Mouse (Mus musculus) stomach, embryonic 14.5 days (tissue): ENCODE measurements around the gene Ipo8. TPM values are rescaled to one million over a fixed set of nuclear protein-coding genes. Genes with fewer than 3 reads are reported as not detected.

ENCODE experiments used
- ATAC-seq: fragments of 200-750 bp; cut with Nextera tagmentation; 2 replicates; pipeline ENCODE4 v1.8.0; 2017; ENCODE audit warnings: low read depth, moderate TSS enrichment; ENCODE audit not compliant: insufficient number of reproducible peaks, insufficient read depth, low FRiP score
- H3K27ac ChIP-seq: fragments of 300-500 bp; sonication (generic); 2 replicates; pipeline ENCODE4 v1.5.1; 2014; ENCODE audit warnings: mild to moderate bottlenecking, low read length, moderate library complexity, mixed read lengths
- H3K27me3 ChIP-seq: fragments of 300-500 bp; sonication (generic); 2 replicates; pipeline ENCODE4 v1.6.1; 2014; ENCODE audit warnings: low read length, control low read depth, mixed read lengths; ENCODE audit not compliant: control insufficient read depth, insufficient read depth
- H3K36me3 ChIP-seq: fragments of 300-500 bp; sonication (generic); 2 replicates; pipeline ENCODE4 v1.6.1; 2014; ENCODE audit warnings: mild to moderate bottlenecking, control low read depth, low read length, moderate library complexity, mixed read lengths; ENCODE audit not compliant: control insufficient read depth, insufficient read depth
- H3K4me1 ChIP-seq: fragments of 300-500 bp; sonication (generic); 2 replicates; pipeline ENCODE4 v1.6.1; 2014; ENCODE audit warnings: low read length, control low read depth, mixed read lengths; ENCODE audit not compliant: control insufficient read depth, insufficient read depth
- H3K4me2 ChIP-seq: fragments of 300-500 bp; sonication (generic); replicated peaks from 2 replicates; pipeline ENCODE4 v1.6.1; 2014; ENCODE audit warnings: low read depth, low read length, control low read depth
- H3K4me3 ChIP-seq: fragments of 300-500 bp; sonication (generic); 2 replicates; pipeline ENCODE4 v1.5.1; 2014; ENCODE audit warnings: low read depth, low read length, control low read depth
- H3K9ac ChIP-seq: fragments of 300-500 bp; sonication (generic); replicated peaks from 2 replicates; pipeline ENCODE4 v1.6.1; 2014; ENCODE audit warnings: low read depth, mild to moderate bottlenecking, control low read depth, low read length, moderate library complexity, mixed read lengths
- H3K9me3 ChIP-seq: fragments of 300-500 bp; sonication (generic); 2 replicates; pipeline ENCODE4 v1.6.1; 2016; ENCODE audit warnings: low read depth, low read length, control low read depth; ENCODE audit not compliant: control insufficient read depth
- WGBS: fragments of 180-500 bp; shearing (Covaris S2); extraction: QIAGEN DNeasy Blood & Tissue Kit; methylation state at CpG from one replicate; pipeline ENCODE4 v1.1.7; 2014; 5-methylcytosine and 5-hydroxymethylcytosine counted together
- polyA plus RNA-seq: library from polyadenylated mRNA; unstranded; fragments of >200 nt; fragmentation: Nextera tagmentation; extraction: Ambion mirVana; gene quantifications from 2 replicates; pipeline ENCODE4 v1.2.1, GENCODE M21; 2014

Ipo8 gene
- polyA plus RNA-seq, 1 experiment from 2014 or later = 27.2 TPM

GRCm38 (mm10) chr6:148818624-148819343 lies 12.5 kb downstream of the Ipo8 start:
- 82% methylated on average over 4 of the region's 4 CpGs for WGBS

DNA sequence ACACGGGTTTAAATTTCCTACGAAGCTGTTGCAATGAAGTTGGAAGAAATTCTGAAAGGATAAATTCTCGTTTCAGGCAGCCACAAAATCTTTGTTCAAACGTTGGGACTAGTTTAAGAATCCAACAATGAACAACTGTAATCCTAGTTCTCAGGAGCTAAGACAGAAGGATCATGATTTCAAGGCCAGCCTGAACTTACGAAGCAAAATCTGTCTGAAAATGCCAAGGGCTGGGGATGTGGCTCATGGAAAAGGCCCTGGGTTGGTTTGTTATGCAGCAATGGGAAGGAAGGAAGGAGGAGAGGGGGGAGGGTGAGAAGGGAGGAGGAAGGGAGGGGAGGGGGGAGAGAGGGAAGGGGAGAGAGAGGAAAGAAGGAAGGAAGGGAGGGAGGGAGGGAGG lies 14.5 kb downstream of the Ipo8 start:
- H3K9ac ChIP-seq = no peak overlapping the region
- ATAC-seq = no peak
- no peak overlapping the region for H3K4me3 ChIP-seq
- peaks cover 39% of the 10 kb centered on the region for H3K36me3 ChIP-seq
- H3K4me1 ChIP-seq = no peaks in the 10 kb centered on the region
- no peaks in the 10 kb centered on the region for H3K27me3 ChIP-seq
- H3K4me2 ChIP-seq = no peak overlapping the region
- H3K9me3 ChIP-seq = no peaks in the 10 kb centered on the region
- no peak overlapping the region for H3K27ac ChIP-seq
- WGBS = 84% methylated on average over 5 of the region's 5 CpGs

More at GRCm38 (mm10) chr6:148818624-148819343, 12.5 kb downstream of the Ipo8 start:
- Histone ChIP-seq H3K27ac (no peak overlapping the region), H3K9me3 (no peaks in the 10 kb centered on the region), H3K4me2 (no peak overlapping the region), H3K4me3 (no peak overlapping the region), H3K4me1 (no peaks in the 10 kb centered on the region), H3K9ac (no peak overlapping the region), H3K36me3 (peaks cover 42% of the 10 kb centered on the region), H3K27me3 (no peaks in the 10 kb centered on the region)
- no peak for ATAC-seq

- no peak for ATAC-seq
- no peaks in the 10 kb centered on the region for H3K4me1 ChIP-seq
- H3K9ac ChIP-seq = no peak overlapping the region
- H3K27me3 ChIP-seq = no peaks in the 10 kb centered on the region
- H3K9me3 ChIP-seq = no peaks in the 10 kb centered on the region
- 85% methylated on average over 2 of the region's 2 CpGs for WGBS
- no peak overlapping the region for H3K27ac ChIP-seq
- H3K4me3 ChIP-seq = no peak overlapping the region
- H3K36me3 ChIP-seq = peaks cover 52% of the 10 kb centered on the region
- H3K4me2 ChIP-seq = no peak overlapping the region
Observed at GRCm38 (mm10) chr6:148811117-148811516, 20.1 kb downstream of the Ipo8 start.

DNA sequence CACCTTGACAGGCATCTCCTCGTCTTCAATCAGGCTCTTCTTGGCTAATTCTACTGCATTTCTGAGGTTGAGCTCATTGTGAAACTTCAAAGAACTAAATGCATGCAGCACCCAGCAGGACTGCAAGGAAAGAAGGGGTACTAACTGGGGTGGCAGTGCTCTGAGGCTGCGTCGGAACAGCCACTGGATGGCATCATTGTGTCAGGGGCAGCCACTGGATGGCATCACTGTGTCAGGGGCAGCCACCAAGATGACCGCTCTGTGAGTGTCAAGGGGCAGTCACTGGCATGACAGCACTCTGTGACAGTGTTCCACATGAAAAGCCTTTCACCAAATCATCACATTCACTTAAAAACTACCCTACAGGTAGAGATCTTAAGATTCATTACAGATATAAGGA lies 31.5 kb downstream of the Ipo8 start:
- peaks cover 38% of the 10 kb centered on the region for H3K36me3 ChIP-seq
- no peak for ATAC-seq
- H3K9ac ChIP-seq = no peak overlapping the region

GRCm38 (mm10) chr6:148795145-148795544 lies 36.1 kb downstream of the Ipo8 start:
- no peak overlapping the region for H3K9ac ChIP-seq
- 88% methylated on average over 2 of the region's 2 CpGs for WGBS
- ATAC-seq = no peak
- H3K4me1 ChIP-seq = no peaks in the 10 kb centered on the region
- no peak overlapping the region for H3K4me3 ChIP-seq
- H3K36me3 ChIP-seq = peaks cover 25% of the 10 kb centered on the region
- no peak overlapping the region for H3K27ac ChIP-seq
- H3K27me3 ChIP-seq = no peaks in the 10 kb centered on the region
- no peak overlapping the region for H3K4me2 ChIP-seq
- no peaks in the 10 kb centered on the region for H3K9me3 ChIP-seq

More for the DNA sequence above, 31.5 kb downstream of the Ipo8 start:
- H3K27me3 ChIP-seq = no peaks in the 10 kb centered on the region
- no peaks in the 10 kb centered on the region for H3K4me1 ChIP-seq
- 88% methylated on average over 4 of the region's 4 CpGs for WGBS
- H3K9me3 ChIP-seq = no peaks in the 10 kb centered on the region
- no peak overlapping the region for H3K4me2 ChIP-seq
- H3K4me3 ChIP-seq = no peak overlapping the region
- no peak overlapping the region for H3K27ac ChIP-seq

DNA sequence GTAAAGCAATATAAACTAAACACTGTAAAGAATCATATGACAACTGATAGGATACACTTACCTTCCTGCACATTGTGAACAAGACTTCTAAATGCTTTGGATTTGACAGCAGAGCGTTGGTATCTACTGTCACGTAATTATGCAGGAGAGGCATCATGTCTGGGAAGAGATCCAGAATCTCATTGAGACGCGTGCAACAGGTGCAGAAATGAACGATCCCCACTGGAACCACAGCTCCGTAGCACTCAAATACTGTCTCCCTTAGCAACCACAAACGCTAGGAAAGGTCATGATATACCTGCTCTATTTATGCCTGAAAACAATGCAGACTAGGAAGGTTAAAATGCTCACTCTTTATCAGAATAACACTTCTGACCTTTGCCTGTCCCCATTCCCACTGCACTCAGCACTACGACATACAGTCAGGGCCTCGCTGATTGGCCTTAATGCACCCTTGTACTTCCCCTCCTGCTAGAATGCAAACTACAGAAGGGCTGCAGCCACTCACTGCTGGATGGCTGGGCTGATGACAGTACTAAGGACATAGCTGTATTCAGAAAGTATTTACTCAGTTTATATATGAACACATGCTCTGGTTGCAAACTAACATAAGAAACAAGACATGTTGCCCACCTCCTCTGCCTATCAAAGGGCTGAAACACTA lies 42.1 kb downstream of the Ipo8 start:
- H3K4me2 ChIP-seq = no peak overlapping the region
- peaks cover 20% of the 10 kb centered on the region for H3K36me3 ChIP-seq
- H3K4me1 ChIP-seq = no peaks in the 10 kb centered on the region
- whole genome bisulfite sequencing = 91% methylated on average over 9 of the region's 9 CpGs
- no peak overlapping the region for H3K9ac ChIP-seq
- ATAC-seq = no peak
- H3K4me3 ChIP-seq = no peak overlapping the region
- H3K27ac ChIP-seq = no peak overlapping the region
- H3K27me3 ChIP-seq = no peaks in the 10 kb centered on the region
- no peaks in the 10 kb centered on the region for H3K9me3 ChIP-seq

DNA sequence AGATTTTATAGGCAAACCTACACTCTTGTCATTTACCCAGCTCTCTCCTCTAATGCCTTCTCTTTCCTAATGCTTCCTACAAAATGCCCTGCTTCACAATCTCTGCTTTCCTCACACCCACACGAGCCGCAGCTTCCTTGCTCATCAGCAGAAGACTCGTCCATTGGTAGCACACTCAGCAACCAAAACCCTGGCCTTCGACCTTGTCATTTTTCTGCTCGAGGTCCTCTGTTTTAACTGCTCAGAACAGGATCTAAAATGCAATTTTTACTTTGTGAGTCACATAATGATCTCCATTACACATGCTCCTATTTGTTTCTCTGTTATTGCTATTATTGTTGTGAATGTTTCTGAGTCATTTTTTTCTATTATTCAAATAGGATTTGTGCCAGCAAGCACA lies 45.1 kb downstream of the Ipo8 start:
- Histone ChIP-seq H3K36me3 (peaks cover 29% of the 10 kb centered on the region), H3K27me3 (no peaks in the 10 kb centered on the region), H3K4me1 (no peaks in the 10 kb centered on the region), H3K4me3 (no peak overlapping the region), H3K9me3 (no peaks in the 10 kb centered on the region), H3K27ac (no peak overlapping the region), H3K9ac (no peak overlapping the region), H3K4me2 (no peak overlapping the region)
- ATAC-seq = no peak
- WGBS = 87% methylated on average over 5 of the region's 5 CpGs

GRCm38 (mm10) chr6:148784418-148784817 lies 46.8 kb downstream of the Ipo8 start:
- H3K9ac ChIP-seq = no peak overlapping the region
- H3K36me3 ChIP-seq = peaks cover 30% of the 10 kb centered on the region
- no peaks in the 10 kb centered on the region for H3K9me3 ChIP-seq
- no peak overlapping the region for H3K27ac ChIP-seq
- H3K4me2 ChIP-seq = no peak overlapping the region
- no peak for ATAC-seq
- 94% methylated on average over 9 of the region's 9 CpGs for WGBS
- no peaks in the 10 kb centered on the region for H3K4me1 ChIP-seq
- no peak overlapping the region for H3K4me3 ChIP-seq
- H3K27me3 ChIP-seq = no peaks in the 10 kb centered on the region
